Mouse (Mus musculus): ENCODE measurements around the gene Rnf207. TPM values are rescaled to one million over a fixed set of nuclear protein-coding genes. Genes with fewer than 3 reads are reported as not detected.

Gene Rnf207
- polyA plus RNA-seq, 1 experiment: 25.0 TPM

DNA sequence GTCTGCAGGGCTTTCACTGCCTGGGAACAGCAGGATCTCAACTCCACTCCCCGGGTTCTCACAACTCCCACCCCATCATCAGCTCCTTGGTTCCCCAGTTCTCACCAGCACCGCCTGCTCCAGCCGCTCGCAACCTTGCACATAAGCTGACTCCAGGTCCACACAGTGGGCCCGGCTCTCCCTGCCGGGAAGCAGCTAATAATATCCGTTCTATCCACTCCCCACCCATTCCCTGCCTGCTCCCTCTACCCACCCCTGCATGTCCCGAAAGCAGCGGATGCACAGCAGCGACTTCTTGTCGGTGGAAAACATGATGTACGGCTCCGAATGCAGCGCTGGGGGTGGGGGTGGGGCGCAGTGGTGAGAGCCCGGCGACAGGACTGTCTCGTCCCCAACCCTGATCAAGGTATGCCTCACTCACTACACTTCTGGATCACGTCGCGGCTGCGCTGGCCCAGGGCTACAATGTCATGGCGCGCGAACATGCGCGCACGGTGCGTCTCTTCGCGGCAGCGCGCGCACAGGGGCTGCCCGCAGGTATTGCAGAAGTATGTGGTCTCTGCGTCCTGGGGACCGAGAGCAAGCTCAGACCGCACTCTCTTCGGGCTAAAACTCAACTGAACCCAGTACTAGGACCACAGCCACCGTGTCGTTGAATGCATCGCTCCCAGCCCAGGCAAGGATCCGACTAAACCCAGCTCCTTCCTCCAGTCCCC, 3.1 kb downstream of the Rnf207 start:
- TF ChIP-seq POLR2A (IDR thresholded peaks at IDR 0.05; ENCODE audit: extremely low read depth, insufficient read depth, low read length): no peak
- TF ChIP-seq CTCF (IDR thresholded peaks at IDR 0.05; ENCODE audit: extremely low read depth, insufficient read depth, low read length): no peak
- Histone ChIP-seq H3K27ac (ENCODE audit: insufficient read depth, low read length) (no peak overlapping the region), H3K4me3 (ENCODE audit: insufficient read depth, low read length) (peak overlapping the region; percentile 42), H3K4me1 (ENCODE audit: control insufficient read depth, insufficient read depth, low read length) (0 out of 2 replicates have a peak, but pooled peaks cover 2% of the 10 kb centered on the region)

DNA sequence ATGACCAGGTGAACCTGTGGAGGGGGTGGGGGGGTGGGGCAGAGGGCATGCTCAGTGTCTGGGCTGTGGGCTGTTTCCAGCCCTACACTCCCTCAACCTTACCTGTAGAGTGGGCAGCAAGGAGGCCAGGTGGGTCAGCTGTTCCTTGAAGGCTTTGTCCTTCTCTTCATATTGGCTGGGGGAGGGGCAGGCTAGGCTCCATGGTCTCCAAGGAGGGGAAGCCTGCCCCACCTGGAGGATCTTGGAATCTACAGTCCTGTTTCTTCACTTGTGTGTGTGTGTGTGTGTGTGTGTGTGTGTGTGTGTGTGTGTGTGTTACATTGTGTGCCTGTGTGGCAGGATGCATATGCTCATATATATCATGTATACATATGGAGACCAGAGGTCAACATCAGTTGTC, 4.9 kb downstream of the Rnf207 start:
- Histone ChIP-seq H3K27ac (ENCODE audit: insufficient read depth, low read length) (no peak overlapping the region), H3K4me3 (ENCODE audit: insufficient read depth, low read length) (peak overlapping the region; percentile 19; the same call in 1 of the 2 replicates), H3K4me1 (ENCODE audit: control insufficient read depth, insufficient read depth, low read length) (0 out of 2 replicates have a peak, but pooled peaks cover 2% of the 10 kb centered on the region)
- TF ChIP-seq CTCF (IDR thresholded peaks at IDR 0.05; ENCODE audit: extremely low read depth, insufficient read depth, low read length) (no peak), POLR2A (IDR thresholded peaks at IDR 0.05; ENCODE audit: extremely low read depth, insufficient read depth, low read length) (no peak)

GRCm38 (mm10) chr4:152313211-152313632, 5.6 kb downstream of the Rnf207 start:
- peak overlapping the region; percentile 19 for H3K4me3 ChIP-seq (ENCODE audit: insufficient read depth, low read length)
- TF ChIP-seq CTCF (IDR thresholded peaks at IDR 0.05; ENCODE audit: extremely low read depth, insufficient read depth, low read length) (no peak), POLR2A (IDR thresholded peaks at IDR 0.05; ENCODE audit: extremely low read depth, insufficient read depth, low read length) (no peak)
- no peak overlapping the region for H3K27ac ChIP-seq (ENCODE audit: insufficient read depth, low read length)
- no peaks in the 10 kb centered on the region for H3K4me1 ChIP-seq (ENCODE audit: control insufficient read depth, insufficient read depth, low read length)

- Histone ChIP-seq H3K27ac (ENCODE audit: insufficient read depth, low read length) (no peak overlapping the region), H3K4me1 (ENCODE audit: control insufficient read depth, insufficient read depth, low read length) (no peaks in the 10 kb centered on the region), H3K4me3 (ENCODE audit: insufficient read depth, low read length) (no peak overlapping the region)
- no peak for TF ChIP-seq POLR2A (IDR thresholded peaks at IDR 0.05; ENCODE audit: extremely low read depth, insufficient read depth, low read length)
- TF ChIP-seq CTCF (IDR thresholded peaks at IDR 0.05; ENCODE audit: extremely low read depth, insufficient read depth, low read length): no peak
Observed at GRCm38 (mm10) chr4:152312186-152312585, 6.6 kb downstream of the Rnf207 start.

DNA sequence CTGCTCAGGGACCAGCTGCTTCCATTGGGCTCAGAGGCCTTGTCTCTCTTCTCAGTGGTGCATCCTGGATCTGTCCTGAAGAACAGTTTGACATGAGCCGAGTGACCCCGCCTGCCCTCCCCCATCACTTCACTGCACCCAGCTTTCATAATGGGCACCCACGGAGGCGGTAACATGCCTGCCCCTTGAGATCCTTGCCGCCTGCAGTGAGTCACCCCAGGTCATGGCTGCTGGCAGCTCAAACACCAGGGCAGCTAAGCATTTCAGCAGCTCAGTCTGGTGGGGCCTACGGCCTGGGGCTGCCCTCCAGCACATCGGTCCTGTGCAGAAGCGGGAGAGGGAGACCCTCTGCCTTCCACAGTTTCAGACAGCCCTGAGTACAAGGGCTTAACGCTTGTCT, 11.3 kb downstream of the Rnf207 start:
- no peaks in the 10 kb centered on the region for H3K4me1 ChIP-seq (ENCODE audit: control insufficient read depth, insufficient read depth, low read length)

GRCm38 (mm10) chr4:152305991-152306390, 12.8 kb downstream of the Rnf207 start:
- TF ChIP-seq CTCF (IDR thresholded peaks at IDR 0.05; ENCODE audit: extremely low read depth, insufficient read depth, low read length): no peak
- TF ChIP-seq POLR2A (IDR thresholded peaks at IDR 0.05; ENCODE audit: extremely low read depth, insufficient read depth, low read length): no peak
- Histone ChIP-seq H3K4me3 (ENCODE audit: insufficient read depth, low read length) (no peak overlapping the region), H3K27ac (ENCODE audit: insufficient read depth, low read length) (no peak overlapping the region), H3K4me1 (ENCODE audit: control insufficient read depth, insufficient read depth, low read length) (no peaks in the 10 kb centered on the region)

More for the DNA sequence above, 11.3 kb downstream of the Rnf207 start:
- Histone ChIP-seq H3K4me3 (ENCODE audit: insufficient read depth, low read length) (no peak overlapping the region), H3K27ac (ENCODE audit: insufficient read depth, low read length) (no peak overlapping the region)
- TF ChIP-seq CTCF (IDR thresholded peaks at IDR 0.05; ENCODE audit: extremely low read depth, insufficient read depth, low read length) (no peak), POLR2A (IDR thresholded peaks at IDR 0.05; ENCODE audit: extremely low read depth, insufficient read depth, low read length) (no peak)

GRCm38 (mm10) chr4:152304685-152305084, 14.1 kb downstream of the Rnf207 start:
- Histone ChIP-seq H3K4me3 (ENCODE audit: insufficient read depth, low read length) (no peak overlapping the region), H3K27ac (ENCODE audit: insufficient read depth, low read length) (no peak overlapping the region), H3K4me1 (ENCODE audit: control insufficient read depth, insufficient read depth, low read length) (no peaks in the 10 kb centered on the region)
- TF ChIP-seq CTCF (IDR thresholded peaks at IDR 0.05; ENCODE audit: extremely low read depth, insufficient read depth, low read length) (no peak), POLR2A (IDR thresholded peaks at IDR 0.05; ENCODE audit: extremely low read depth, insufficient read depth, low read length) (no peak)

DNA sequence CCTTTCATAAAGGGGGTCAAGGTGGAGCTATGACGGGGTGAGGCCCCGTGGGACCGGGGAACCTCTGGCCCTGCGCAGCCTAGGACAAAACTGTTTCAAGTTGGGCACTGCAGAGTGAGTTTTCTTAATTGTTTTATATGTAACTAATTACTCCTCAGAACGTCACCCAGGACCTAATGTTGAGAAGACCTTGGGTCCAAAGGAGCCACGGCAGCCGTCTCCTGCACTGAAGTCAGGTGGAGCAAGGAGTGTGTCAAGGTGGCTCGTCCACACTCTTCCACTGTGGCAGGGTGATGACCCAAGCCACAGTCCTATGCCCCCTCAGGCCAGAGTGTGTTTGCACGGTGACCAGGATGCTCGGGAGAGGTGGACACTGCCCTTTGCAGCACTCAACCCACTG, 15.6 kb downstream of the Rnf207 start:
- no peak overlapping the region for H3K4me3 ChIP-seq (ENCODE audit: insufficient read depth, low read length)
- no peak overlapping the region for H3K27ac ChIP-seq (ENCODE audit: insufficient read depth, low read length)
- TF ChIP-seq POLR2A (IDR thresholded peaks at IDR 0.05; ENCODE audit: extremely low read depth, insufficient read depth, low read length): no peak
- no peak for TF ChIP-seq CTCF (IDR thresholded peaks at IDR 0.05; ENCODE audit: extremely low read depth, insufficient read depth, low read length)
- H3K4me1 ChIP-seq (ENCODE audit: control insufficient read depth, insufficient read depth, low read length): peaks cover 3% of the 10 kb centered on the region

DNA sequence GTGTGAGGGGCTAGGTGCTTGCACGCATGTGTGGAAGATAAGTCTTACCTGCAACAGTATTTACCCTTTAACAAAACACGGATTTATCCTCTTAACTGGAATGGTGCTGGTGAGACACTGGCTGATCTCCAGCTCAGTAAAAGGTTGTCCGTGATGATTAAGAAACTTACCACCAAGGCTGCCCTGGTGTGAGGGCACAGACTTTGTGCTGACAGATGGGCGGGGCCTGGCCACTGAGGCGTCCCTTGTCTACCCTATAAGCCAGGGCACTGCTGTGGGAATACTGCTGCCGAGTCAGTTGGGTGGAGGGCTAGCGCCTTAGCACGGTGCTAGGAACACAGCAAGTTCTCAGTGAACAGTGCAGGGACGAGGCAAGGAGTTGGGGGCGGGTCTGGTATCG, 16.8 kb downstream of the Rnf207 start:
- TF ChIP-seq CTCF (IDR thresholded peaks at IDR 0.05; ENCODE audit: extremely low read depth, insufficient read depth, low read length) (no peak), POLR2A (IDR thresholded peaks at IDR 0.05; ENCODE audit: extremely low read depth, insufficient read depth, low read length) (no peak)
- Histone ChIP-seq H3K27ac (ENCODE audit: insufficient read depth, low read length) (no peak overlapping the region), H3K4me3 (ENCODE audit: insufficient read depth, low read length) (no peak overlapping the region), H3K4me1 (ENCODE audit: control insufficient read depth, insufficient read depth, low read length) (peaks cover 5% of the 10 kb centered on the region)

DNA sequence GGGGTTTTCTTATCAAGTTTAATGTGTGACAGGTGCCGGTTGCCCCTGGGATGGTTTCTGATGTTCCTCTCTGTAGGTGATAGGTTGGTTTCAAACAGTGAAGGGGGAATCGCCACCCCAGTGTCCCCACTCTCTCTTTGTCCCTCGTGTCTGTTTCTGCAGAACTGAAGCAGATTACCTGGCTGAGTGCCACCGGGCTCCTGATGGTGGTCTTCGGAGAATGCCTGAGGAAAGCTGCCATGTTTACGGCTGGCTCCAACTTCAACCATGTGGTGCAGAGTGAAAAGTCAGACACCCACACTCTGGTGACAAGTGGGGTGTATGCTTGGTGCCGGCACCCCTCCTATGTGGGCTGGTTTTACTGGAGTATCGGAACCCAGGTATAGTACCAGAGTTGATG, 18.4 kb downstream of the Rnf207 start:
- peaks cover 5% of the 10 kb centered on the region for H3K4me1 ChIP-seq (ENCODE audit: control insufficient read depth, insufficient read depth, low read length)
- TF ChIP-seq CTCF (IDR thresholded peaks at IDR 0.05; ENCODE audit: extremely low read depth, insufficient read depth, low read length): no peak
- TF ChIP-seq POLR2A (IDR thresholded peaks at IDR 0.05; ENCODE audit: extremely low read depth, insufficient read depth, low read length): no peak
- no peak overlapping the region for H3K4me3 ChIP-seq (ENCODE audit: insufficient read depth, low read length)
- no peak overlapping the region for H3K27ac ChIP-seq (ENCODE audit: insufficient read depth, low read length)

Measured in cortical plate, adult 2 months (tissue).